Mouse (Mus musculus): ENCODE measurements around the gene Gm11565.

DNA sequence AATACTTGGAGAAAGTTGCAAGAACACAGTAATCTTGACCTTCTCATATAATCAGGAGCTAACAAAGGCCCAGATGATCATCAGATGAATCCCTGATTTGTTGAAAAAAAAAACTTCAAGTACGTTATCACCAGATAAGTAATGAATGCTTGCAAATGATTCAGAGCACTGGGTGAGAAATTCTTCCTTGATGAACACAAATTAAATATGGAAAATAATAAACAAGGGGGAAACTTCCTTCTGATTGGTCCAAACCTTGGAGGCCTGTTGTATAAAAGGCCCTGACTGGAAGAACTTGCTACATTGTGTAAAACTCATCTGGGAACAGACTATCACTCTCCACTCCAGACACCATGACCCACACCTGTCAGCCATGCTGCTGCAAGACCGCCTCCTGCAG is 6.9 kb upstream of the Gm11565 start, which contains the start of gene Krtap31-1:
- TF ChIP-seq CTCF (IDR thresholded peaks at IDR 0.05; ENCODE audit: insufficient read depth, low read depth, low read length) (no peak), POLR2A (IDR thresholded peaks at IDR 0.05; ENCODE audit: insufficient read depth, low read depth, low read length) (no peak)
